Mouse (Mus musculus) frontal cortex, postnatal 10 days (tissue): ENCODE data around the gene Ccdc83.
A peak's percentile ranks its signal among the peaks of the same experiment; 100 is the strongest.

ENCODE experiments used
- DNase-seq, 2 experiments: peaks; one replicate each; pipeline ENCODE4 v3.0.0; 2022; ENCODE audit warnings: low spot score in 2 of 2, mixed read lengths in 1 of 2

The Ccdc83 gene

DNA sequence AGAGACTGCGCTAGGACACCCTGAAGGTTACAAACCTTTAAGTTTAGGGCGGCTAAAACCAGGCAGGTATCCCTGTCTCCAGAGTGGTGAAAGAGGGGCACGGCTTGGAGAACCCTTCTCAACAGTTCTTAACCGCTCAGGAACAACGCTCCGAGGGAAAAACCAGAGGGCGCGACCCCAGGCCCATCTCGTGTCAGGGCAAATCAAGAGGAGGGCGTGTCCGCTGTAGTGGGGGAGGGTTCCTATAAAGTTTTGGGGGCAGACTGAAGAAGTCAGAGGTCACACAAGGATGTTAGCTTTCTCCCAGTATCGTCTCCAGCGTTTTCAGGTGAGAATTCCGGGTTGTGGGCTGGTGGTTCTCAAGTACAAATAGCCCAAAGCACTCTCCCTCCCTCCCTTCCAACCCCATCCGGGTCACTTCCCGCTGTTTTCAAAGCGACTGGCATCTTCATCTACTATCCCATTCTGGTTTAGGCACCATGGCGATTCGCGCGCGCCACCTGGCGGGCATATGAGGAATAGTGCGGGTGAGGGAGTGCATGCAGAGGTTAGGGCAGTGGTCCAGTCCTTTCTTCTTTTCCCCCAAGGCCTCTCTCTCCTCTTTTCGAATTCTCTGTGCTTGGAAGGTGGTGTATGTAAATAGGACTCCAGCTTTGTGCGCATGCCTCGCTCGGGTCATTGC lies at the start of gene Ccdc83:
Gene Ccdc83, minus strand, starts transcription at position 489 of the 682 bp plus-strand sequence.
- peak; percentile 61 to 76 for DNase-seq

- DNase-seq, result no peak
Measured at GRCm38 (mm10) chr7:90313421-90313820, 47.8 kb upstream of the Ccdc83 start.

DNA sequence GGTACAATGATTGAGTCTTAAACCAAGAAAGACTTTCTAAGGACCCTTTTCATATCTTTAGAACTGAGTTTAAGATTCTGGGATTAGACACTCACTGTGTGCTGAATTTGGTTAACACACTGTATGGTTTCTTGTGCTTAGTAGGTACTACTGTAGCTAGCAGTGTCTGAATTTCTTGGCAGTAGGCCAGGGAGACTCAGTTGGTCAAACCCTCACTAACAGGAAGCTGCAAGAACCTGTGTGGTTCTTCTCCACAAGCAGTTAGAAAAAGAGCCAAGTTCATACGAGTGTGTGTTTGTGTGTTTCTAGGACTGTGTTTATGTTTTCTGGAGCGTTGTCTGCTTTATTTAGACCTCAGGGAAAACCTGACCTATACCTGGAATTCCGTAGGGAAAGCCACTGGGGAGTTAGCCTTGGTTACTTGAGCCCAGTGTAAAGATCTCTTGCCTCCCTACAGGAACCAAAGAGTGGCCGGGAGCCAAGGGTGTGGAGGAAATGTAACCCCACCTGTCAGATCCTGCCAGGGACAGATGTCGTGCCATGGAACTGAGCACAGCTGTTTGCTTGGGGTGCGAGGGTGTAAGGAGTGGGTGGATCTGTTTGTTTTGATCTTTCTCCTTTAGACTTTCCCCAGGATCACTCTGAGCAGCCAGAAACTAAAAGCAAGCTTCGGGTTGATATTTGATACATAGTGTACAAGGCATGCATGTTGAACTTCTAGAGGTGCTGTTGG lies 46.7 kb upstream of the Ccdc83 start:
- no peak for DNase-seq

DNA sequence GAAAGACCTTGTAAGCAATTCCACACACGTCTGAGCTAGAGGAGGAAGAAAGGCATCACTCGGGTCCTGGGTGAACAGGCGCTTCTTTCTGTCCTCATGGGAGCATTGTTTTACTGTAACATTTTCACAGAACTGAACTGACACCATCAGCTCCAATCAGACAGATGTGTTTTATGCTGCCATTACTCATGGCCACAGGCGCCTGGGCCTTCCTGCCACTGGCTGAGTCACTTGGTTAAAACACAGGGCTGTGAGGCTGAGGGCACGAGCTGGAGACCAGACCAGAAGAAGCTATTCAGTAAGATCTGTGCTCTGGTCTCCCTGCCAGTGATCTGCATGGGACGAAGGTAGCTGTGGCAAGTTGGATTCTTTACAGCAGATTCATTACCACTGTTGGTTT lies 42.4 kb upstream of the Ccdc83 start:
- no peak for DNase-seq

- DNase-seq, result no peak
Measured at GRCm38 (mm10) chr7:90306968-90307367, 41.4 kb upstream of the Ccdc83 start.

- no peak for DNase-seq
Measured at GRCm38 (mm10) chr7:90306079-90306478, 40.5 kb upstream of the Ccdc83 start.

GRCm38 (mm10) chr7:90302647-90303552 lies 37.3 kb upstream of the Ccdc83 start:
- no peak for DNase-seq

DNA sequence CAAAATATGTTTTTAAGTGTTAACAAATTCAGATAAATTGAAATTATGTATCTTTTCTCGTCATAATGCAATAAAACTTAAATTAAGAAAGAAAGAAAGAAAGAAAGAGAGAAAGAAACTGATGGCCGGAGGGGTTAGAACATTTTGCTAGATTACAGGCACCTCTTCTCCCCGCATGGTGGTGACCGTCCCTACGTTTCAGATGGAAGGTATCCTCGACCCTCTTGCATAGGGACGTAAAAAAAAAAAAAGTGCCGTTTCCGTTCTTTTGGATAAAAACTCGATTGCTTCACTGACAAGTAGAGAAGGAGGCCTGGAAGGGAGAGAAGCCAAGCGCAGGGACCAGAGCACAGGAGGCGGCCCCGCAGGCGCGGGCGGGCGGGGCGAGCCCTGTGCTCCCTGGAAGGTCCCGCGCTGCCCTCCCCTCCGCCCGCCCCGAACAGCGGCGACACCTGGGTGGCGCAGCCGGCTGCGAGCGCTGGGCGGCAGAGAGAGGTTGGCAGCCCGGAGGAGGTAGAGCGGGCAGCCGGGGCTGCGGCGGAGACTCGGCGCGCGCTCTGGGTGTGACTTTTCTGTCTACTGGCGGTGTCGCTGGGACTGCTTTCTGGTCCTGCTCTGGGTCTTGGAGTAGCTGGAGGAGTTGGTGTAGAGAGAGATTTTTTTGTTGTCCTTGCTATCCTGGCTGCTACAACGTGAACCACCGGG lies 36.5 kb upstream of the Ccdc83 start, which contains the start of gene Sytl2:
Gene Sytl2, plus strand, starts transcription at position 311 of the 705 bp plus-strand sequence.
- peak in 1 of 2 experiments; percentile 10 for DNase-seq

GRCm38 (mm10) chr7:90291885-90292284 lies 26.3 kb upstream of the Ccdc83 start:
- no peak for DNase-seq

GRCm38 (mm10) chr7:90284793-90285192 lies 19.2 kb upstream of the Ccdc83 start:
- DNase-seq, result no peak

DNA sequence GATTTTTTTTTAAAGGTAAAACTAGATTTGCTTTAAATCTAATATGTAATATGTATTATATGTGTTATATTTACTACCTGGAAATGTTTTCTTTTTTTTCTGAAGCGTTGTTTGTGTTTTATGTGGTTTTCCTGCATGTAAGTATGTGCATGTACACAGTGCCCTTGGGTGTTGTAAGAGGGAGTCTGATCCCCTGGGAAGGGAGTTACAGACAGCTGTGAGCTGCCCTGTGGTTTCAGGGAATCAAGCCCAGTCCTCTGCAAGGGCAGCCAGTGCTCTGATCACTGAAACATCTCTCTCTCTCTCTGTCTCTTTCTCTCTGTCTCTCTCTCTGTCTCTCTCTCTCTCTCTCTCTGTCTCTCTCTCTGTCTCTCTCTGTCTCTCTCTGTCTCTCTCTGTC lies 17.2 kb upstream of the Ccdc83 start:
- no peak for DNase-seq

DNA sequence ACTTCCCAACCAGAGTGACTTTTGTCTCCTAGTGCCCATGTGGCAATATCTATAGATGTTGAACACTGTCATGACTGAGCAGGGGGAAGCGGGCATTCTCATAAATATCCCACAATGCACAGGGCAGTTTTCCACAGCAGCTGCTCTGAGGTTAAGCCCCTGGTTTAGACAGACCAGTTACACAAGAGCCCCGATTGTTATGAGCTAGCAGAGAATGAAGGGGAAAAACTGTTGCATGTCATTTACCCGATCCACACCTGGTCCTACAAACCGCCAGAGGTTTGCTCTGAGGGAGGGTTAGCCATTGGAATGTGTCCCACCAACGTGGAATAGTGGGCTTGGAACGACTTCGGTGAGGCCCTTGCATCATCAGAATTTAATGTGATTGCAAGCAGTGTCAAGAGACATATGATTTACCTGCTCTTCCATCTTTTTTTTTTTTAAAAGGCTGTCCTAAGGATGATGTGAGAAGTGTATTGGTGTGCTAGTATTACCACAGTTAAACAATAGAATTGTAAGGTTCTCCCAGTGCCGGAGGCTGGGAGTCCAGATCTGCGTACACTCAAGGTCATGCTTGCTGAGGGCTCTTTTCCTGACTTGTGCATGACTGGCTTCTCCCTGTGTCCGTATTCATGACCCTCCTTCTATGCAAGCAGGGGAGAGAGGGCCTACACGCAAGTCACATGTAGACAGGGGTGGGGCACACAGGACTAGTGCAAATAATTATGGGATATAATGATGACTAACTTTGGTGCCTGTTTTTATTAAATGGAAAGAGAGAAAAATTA lies 16.4 kb upstream of the Ccdc83 start:
- no peak for DNase-seq

- no peak for DNase-seq
Measured at GRCm38 (mm10) chr7:90280878-90281277, 15.3 kb upstream of the Ccdc83 start.

- DNase-seq, result no peak
Measured at GRCm38 (mm10) chr7:90280274-90280875, 14.8 kb upstream of the Ccdc83 start.

DNA sequence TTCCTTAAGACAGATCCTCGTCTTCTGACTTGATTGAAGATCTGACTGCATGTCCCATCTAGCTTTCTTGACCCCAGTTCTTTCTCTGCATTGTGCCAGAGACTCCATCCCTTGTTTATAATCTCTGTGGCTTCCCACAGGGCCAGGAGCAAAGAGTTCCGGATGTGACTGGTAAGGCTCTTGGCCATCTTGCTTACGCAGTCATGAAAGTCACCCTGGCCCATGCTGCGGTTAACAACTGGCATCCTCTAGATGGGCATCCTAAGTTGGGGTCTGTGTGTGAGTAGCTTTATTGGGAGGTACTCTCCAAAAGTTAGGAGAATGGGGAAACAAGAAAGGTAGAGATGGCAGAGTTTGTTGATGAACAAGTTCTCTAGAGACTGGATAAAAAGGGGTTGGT lies 13.6 kb upstream of the Ccdc83 start:
- no peak for DNase-seq

DNA sequence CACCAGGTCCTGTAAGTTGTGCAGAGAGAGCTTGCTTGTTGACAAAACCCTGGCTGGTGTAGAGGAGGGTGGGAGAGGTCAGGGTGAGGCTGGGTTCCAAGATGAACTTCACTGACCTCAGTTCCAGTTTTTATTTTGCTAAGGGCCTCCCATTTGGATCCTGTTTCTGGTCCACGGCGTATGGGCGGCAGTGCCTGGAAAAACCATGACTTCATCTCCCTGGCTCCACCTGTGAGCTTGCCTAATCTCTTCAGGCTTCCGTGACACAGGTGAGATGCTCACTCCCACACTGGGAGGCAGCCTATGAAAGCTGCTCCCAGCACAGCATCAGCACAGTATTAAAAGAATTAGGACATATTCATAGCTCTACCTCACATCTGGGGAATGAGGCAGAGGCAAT lies 12.2 kb upstream of the Ccdc83 start:
- DNase-seq, result no peak

GRCm38 (mm10) chr7:90277246-90277645 lies 11.7 kb upstream of the Ccdc83 start:
- DNase-seq, result no peak

DNA sequence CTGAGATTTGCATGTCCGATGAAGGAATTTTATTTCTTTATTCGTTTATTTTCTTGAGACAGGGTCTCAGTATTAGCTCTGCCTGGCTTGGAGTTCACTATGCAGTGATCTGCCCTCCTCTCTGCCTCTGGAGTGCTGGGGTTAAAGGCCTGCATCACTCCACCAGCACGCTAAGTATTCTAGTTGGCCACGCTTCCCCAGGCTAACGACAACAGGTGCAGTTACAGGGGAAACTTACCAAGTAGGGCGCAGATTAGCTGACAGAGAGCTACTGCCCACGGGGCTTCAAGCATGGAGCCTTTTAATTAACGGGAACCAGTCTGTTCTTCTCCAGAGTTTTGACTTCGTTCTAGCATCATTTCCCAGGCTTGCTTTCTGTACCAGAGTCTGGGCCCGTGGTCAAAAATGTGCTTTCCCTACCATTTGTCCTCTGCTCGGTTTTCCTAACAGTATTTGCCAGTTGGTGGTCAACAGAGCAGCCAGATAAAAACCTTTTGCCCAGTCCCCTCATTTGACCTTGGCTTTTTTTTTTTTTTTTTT lies 9.1 kb upstream of the Ccdc83 start:
- DNase-seq, result no peak

DNA sequence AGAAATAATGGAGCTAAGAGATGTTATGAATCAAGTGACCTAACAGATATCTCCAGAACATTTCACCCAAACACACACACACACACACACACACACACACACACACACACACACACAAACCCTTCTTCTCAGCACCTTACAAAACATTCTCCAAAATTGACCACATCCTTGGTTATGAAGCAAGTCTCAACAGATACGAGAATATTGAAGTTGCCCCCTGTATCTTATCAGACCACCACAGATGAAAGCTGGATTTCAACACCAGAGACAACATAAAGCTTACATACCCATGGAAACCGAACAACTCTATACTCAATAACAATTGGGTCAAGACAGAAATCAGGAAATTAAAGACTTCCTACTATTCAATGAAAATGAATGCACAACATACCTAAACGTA lies 4.6 kb upstream of the Ccdc83 start:
- no peak for DNase-seq
